In the genomic region with DNA sequence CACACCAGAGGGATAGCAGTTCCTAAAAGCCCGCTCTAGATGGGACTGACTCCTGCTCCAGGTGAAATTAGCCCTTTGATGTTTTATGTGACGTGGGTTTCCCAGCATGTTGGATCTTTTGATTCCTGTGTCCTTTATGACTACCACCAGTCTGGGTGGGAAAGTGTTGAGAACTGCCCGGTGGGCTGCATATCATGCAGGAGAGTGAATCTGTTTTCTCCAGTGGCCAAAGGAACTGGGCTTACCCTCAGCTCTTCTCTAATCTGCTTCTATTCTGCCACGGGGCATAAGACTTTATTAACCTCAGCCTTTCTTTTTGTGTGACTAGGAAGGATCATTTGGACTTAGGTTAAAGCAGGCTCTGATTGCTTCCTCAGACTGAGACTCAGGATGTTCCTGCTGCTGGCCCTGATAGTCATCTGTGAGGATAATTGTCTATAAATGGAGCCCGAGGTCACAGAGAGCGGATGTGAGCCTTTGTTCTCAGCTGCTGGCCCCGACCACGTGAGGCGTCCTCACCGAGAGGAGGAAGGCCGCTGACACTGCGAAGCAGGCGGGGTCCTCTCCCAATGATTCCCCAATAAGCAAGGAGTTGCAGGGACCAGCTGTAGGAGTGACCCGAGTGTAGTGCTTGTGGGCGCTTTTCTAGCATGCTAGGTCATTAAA, we compare ENCODE assay signal across 8 mouse cellular contexts. TPM values are rescaled to one million over a fixed set of nuclear protein-coding genes. Genes with fewer than 3 reads are reported as not detected.
DNase-seq lines count a peak whose midpoint lies in the region; ATAC-seq lines count a peak whose summit lies in the region.

No protein-coding gene starts in this region.

- H3K27ac ChIP-seq in embryonic facial prominence, embryonic 13.5 days = peak overlapping the region; percentile 82
- peak overlapping the region; percentile 88 to 90 for H3K27ac ChIP-seq in heart, embryonic 14.5 days (replicated peaks in 1 of 2; ENCODE audit: control insufficient read depth in 1 of 2, insufficient read depth in 1 of 2, low read depth in 2 of 2, low read length in 2 of 2)
- H3K27ac ChIP-seq in kidney, embryonic 15.5 days = peak overlapping the region; percentile 93

- H3K36me3 ChIP-seq in embryonic facial prominence, embryonic 13.5 days = no peaks in the 10 kb centered on the region
- H3K36me3 ChIP-seq in heart, embryonic 14.5 days (ENCODE audit: control insufficient read depth, insufficient read depth, low read length) = no peaks in the 10 kb centered on the region
- H3K36me3 ChIP-seq in kidney, embryonic 15.5 days = no peaks in the 10 kb centered on the region

- peak; percentile 8 for ATAC-seq in embryonic facial prominence, embryonic 13.5 days (ENCODE audit: insufficient number of reproducible peaks, insufficient read depth, low FRiP score, low TSS enrichment, low read depth)
- 0 out of 2 replicates have a peak, but pooled peaks have one; percentile 20 for ATAC-seq in heart, embryonic 14.5 days (ENCODE audit: insufficient number of reproducible peaks, insufficient read depth, low FRiP score, low read depth)
- peak; percentile 59 for ATAC-seq in kidney, embryonic 15.5 days (replicated peaks; ENCODE audit: low FRiP score)

- H3K4me3 ChIP-seq in embryonic facial prominence, embryonic 13.5 days = peak overlapping the region; percentile 80
- peak overlapping the region; percentile 36 to 40 for H3K4me3 ChIP-seq in heart, embryonic 14.5 days (ENCODE audit: control insufficient read depth in 1 of 2, insufficient read depth in 1 of 2, low read depth in 1 of 2, low read length in 2 of 2)
- H3K4me3 ChIP-seq in kidney, embryonic 15.5 days (replicated peaks) = peak overlapping the region; percentile 71

- peaks cover 28% of the 10 kb centered on the region for H3K4me1 ChIP-seq in embryonic facial prominence, embryonic 13.5 days
- H3K4me1 ChIP-seq in heart, embryonic 14.5 days (ENCODE audit: control insufficient read depth in 2 of 2, insufficient read depth in 2 of 2, low read length in 2 of 2) = peaks cover 17 to 32% of the 10 kb centered on the region in 2 experiments
- peaks cover 34% of the 10 kb centered on the region for H3K4me1 ChIP-seq in kidney, embryonic 15.5 days

- no peaks in the 10 kb centered on the region for H3K27me3 ChIP-seq in embryonic facial prominence, embryonic 13.5 days
- no peaks in the 10 kb centered on the region for H3K27me3 ChIP-seq in heart, embryonic 14.5 days (ENCODE audit: control insufficient read depth, insufficient read depth, low read length)
- H3K27me3 ChIP-seq in kidney, embryonic 15.5 days = no peaks in the 10 kb centered on the region

- no peaks in the 10 kb centered on the region for H3K9me3 ChIP-seq in embryonic facial prominence, embryonic 13.5 days
- H3K9me3 ChIP-seq in heart, embryonic 14.5 days (ENCODE audit: control insufficient read depth, low read length) = no peaks in the 10 kb centered on the region
- H3K9me3 ChIP-seq in kidney, embryonic 15.5 days (replicated peaks) = no peaks in the 10 kb centered on the region

- 8% methylated on average over 15 of the region's 15 CpGs for WGBS in embryonic facial prominence, embryonic 13.5 days
- WGBS in heart, embryonic 14.5 days = 12% methylated on average over 15 of the region's 15 CpGs
- WGBS in kidney, embryonic 15.5 days = 8% methylated on average over 15 of the region's 15 CpGs

- H3K9ac ChIP-seq in embryonic facial prominence, embryonic 13.5 days = peak overlapping the region; percentile 66
- H3K9ac ChIP-seq in heart, embryonic 14.5 days (ENCODE audit: low read length) = peak overlapping the region; percentile 62
- H3K9ac ChIP-seq in kidney, embryonic 15.5 days = peak overlapping the region; percentile 19

- DNase-seq in spleen, adult 18-20 months = peak; percentile 39 to 46
- no peak for DNase-seq in spleen, postnatal 14 days (ENCODE audit: low spot score in 2 of 2)
- peak; percentile 84 for DNase-seq in lung, postnatal 10 days
- DNase-seq in retina, adult 2 months (ENCODE audit: low read depth, low spot score) = peak; percentile 34
- no peak for DNase-seq in layer of hippocampus, adult 11-12 months (ENCODE audit: low spot score)

- peak overlapping the region; percentile 81 for H3K4me2 ChIP-seq in embryonic facial prominence, embryonic 13.5 days
- H3K4me2 ChIP-seq in heart, embryonic 14.5 days (ENCODE audit: low read length) = peak overlapping the region; percentile 90
- H3K4me2 ChIP-seq in kidney, embryonic 15.5 days = peak overlapping the region; percentile 81

RNA-seq across cellular contexts. Expression of a gene that starts 0.8 kb away (rescaled TPM):
- polyA plus RNA-seq in embryonic facial prominence, embryonic 13.5 days (2015; fragmentation: Nextera tagmentation; extraction: Ambion mirVana) = 9.5 and 12.1 TPM in 2 replicates
- polyA plus RNA-seq in heart, embryonic 14.5 days (2014; fragmentation: Nextera tagmentation; extraction: Ambion mirVana) = 42.4 and 43.7 TPM in 2 replicates
- 20.9 and 21.5 TPM in 2 replicates for polyA plus RNA-seq in kidney, embryonic 15.5 days (2015; fragmentation: Nextera tagmentation; extraction: Ambion mirVana)

Comparison
In these comparisons a context has a peak if more than half of its experiments do, and no peak if none do; other contexts are left out.
1. DNase-seq: peak in spleen, adult 18-20 months (2 of 2), lung, postnatal 10 days (single experiment) and retina, adult 2 months (single experiment); none in spleen, postnatal 14 days (0 of 2) and layer of hippocampus, adult 11-12 months (single experiment).
2. ATAC-seq: peak in every context shown above with its lines; median percentile 59 in kidney, embryonic 15.5 days; 20 in heart, embryonic 14.5 days; 8 in embryonic facial prominence, embryonic 13.5 days.
3. Peak in every context shown above with its lines, with median percentiles within 50 percentile points of each other: H3K27ac ChIP-seq, H3K4me2 ChIP-seq, H3K4me3 ChIP-seq and H3K9ac ChIP-seq.